Mouse (Mus musculus) fat pad, adult 2 months (tissue): Measurements from ENCODE around the gene Snn.
"Not testable (repeated sequence)": the region's sequence is repeated elsewhere in the genome, so short reads cannot be mapped to it uniquely, and the experiment has no call there.

ENCODE experiments used
- DNase-seq: peaks from one replicate; pipeline ENCODE4 v3.0.0-alpha.2; 2011; ENCODE audit warnings: low read depth, low spot score; ENCODE audit errors: extremely low read depth

The Snn gene

GRCm38 (mm10) chr16:11060645-11061044 is at the start of gene Snn:
Snn (plus strand) TSS chr16:11060945.
- DNase-seq: no peak

DNA sequence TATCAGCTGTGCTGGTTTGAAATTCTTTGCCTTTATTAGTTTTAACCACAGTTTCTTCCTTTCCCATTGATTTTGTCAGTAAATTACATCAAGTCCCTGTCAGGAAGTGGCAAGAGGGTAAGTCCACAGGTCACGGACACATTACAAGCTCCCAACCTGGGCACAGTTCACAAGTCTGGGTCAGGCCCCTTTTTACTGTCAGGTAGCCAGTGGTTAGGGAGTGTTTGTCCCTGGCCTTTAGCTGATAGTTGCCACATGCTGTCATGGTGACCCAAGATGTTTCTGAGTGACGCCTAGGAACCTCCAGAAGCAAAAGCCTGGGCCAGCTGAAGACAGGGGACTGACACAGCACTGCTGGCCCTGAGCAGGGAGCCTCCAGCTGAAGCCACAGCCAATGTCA is 49.5 kb upstream of the Snn start:
- no peak for DNase-seq

GRCm38 (mm10) chr16:11011939-11012338 is 48.8 kb upstream of the Snn start:
- DNase-seq: no peak

- DNase-seq: no peak
Measured at GRCm38 (mm10) chr16:11012571-11013463, 47.9 kb upstream of the Snn start.

GRCm38 (mm10) chr16:11013464-11014147 is 47.1 kb upstream of the Snn start:
- DNase-seq: not testable (repeated sequence)

- no peak for DNase-seq
Measured at GRCm38 (mm10) chr16:11014407-11014806, 46.3 kb upstream of the Snn start.

DNA sequence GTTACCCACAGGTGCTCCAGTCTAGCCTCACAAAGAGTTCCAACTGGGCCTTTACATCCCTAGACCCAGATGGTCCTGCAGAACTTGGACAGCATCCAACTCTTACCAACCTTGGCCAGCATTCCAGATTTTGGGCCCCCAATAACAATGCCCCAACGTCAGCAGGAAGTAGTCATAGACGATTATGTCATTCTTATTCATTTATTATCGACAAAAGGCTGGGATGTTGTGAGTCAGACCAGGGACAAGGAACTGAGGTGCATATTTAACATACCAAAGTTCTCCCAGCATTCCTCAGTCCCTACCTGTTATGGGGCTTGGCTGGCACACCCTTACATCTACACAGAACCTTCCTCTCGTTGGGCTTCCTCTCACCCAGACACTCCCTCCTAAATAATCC is 44.4 kb upstream of the Snn start:
- no peak for DNase-seq

DNA sequence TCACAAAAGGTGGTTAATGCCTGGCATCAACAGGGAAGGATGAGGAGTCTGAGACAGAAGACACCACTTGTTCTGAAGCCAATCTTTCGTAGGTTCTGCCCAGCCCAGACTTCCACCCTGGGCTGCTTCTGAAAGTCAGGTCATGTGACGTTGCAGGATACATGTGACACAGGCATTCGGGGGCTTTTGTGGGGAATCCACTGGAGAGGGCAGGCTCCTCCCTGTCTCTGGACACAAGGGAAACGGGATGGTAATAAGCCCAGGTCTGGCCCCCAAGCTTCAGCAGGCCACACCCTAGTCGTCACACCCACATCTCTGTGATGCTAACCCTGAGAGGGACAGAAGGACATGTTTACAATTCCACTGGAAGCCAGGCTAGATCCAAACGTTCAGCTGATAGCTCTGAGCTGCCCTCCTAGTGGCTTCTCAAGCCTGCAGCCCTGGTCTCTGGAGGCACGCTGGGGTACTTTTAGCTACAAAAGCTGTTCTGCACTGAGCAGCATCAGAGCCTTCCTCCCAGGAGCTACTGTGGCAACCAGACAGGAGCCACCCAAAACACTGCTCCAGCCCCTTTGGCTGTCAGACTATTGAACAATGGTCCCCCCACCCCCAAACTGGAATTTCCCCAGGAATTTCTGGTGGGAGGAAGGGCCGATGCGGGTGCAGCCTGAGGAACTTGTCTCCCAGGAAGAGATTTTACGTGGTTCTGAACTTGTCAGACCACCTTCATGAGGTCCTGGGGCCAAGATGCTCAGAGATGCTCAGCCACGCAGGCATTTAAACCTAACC is 42.7 kb upstream of the Snn start:
- DNase-seq: no peak

GRCm38 (mm10) chr16:11021403-11022112 is 39.2 kb upstream of the Snn start:
- no peak for DNase-seq

DNA sequence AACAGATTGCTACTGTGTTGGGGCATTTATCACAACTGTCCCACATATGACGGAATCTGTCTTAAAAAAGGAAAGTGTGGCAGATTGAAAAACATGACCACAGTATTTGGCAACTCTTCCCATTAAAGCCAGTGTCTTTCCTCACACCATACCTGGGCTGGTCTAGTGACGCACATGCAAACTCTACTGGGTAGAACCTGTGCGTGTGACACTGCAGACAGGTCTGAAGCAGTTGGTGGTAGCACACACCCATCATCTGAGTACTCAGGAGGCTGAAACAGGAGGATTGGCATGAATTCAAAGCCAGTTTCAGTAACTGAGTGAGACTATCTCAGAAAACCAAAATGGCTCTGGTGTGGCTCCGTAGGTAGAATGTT is 38.6 kb upstream of the Snn start:
- no peak for DNase-seq

DNA sequence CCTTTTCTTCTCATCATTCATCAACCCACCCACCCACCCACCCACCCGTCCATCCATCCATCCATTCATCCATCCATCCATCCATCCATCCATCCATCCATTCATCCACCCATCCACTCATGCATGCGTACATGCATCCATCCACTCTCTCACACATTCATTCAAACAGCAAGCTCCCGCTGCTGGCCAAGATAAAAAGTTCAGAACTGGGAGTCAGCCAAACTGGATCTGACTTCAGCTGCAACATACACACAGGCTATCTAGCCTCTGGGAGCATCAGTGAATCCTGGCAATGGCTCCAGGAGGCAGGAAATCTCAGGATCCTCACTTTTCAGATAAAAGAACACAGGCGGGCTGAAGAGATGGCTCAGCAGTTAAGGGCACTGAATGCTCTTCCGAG is 37.1 kb upstream of the Snn start:
- DNase-seq: no peak

DNA sequence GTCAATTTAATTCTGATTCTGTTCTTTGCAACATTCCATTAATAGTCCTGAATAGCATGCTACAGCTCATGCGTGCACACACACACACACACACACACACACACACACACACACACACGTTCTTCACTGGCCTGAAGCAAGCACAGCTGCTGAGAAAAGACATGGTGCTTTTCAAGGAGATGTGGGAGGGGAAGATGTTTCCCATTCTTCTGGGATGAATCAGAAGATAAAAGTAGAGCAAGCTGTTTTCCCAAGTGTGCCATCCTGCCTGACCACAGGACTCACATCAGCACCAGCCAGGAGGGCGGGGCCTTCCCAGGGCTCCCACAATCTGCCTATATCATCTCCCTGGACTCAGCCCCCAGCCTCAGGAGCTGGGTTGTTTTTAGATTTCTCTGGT is 35.9 kb upstream of the Snn start:
- no peak for DNase-seq

DNA sequence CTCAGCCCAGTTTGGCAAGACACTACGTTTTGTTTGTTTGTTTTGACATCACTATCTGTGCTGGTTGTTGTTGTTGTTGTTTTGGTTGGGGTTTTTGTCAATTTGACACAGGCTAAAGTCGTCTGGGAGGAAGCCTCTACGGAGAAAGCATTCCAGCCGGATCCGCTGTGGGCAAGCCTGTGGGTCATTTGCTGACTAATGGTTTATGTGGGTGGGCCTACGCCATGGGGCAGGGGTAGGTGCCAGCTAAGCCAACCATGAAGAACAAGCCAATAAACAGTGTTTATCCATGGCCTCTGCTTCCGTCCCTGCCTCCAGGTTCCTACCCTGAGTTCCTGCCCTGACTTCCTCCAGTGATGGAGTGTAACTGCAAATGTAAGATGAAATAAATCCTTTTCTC is 32.5 kb upstream of the Snn start:
- no peak for DNase-seq

DNA sequence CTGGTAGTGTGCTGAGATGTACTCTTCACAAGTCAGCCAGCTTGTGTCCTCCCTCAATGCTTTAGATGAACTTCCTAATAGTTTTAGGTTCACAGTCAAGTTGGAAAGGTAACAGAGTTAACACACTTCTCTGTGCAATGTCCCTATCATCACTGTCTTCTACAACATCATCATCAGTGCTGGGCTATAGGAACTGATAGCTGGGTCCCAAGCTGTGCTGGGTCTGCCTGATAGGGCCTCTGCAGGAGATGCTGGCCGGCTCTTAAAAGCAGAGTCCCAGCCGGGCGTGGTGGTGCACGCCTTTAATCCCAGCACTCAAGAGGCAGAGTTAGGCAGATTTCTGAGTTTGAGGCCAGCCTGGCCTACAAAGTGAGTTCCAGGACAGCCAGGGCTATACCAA is 29.9 kb upstream of the Snn start:
- DNase-seq: no peak

DNA sequence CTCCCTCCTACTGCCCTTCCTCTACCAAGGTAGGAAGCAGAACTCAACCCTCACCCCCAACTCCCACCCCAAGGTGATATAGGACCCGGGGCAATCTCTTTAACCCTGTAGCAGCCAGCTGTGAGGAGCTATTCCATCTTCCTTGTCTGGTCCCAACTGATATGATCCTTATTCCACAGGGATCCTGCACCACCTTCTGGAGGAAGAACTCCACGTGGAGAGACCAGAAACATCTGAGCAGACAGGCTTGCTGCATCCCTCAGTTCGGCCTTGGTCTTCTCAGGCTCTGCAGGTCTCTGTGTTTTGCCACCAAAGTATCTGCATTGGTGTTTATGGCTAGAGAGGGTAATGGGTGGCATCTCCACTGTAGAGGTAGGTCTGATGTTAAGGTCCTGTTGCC is 29.4 kb upstream of the Snn start:
- DNase-seq: no peak

- DNase-seq: no peak
Measured at GRCm38 (mm10) chr16:11034193-11034803, 26.4 kb upstream of the Snn start.

DNA sequence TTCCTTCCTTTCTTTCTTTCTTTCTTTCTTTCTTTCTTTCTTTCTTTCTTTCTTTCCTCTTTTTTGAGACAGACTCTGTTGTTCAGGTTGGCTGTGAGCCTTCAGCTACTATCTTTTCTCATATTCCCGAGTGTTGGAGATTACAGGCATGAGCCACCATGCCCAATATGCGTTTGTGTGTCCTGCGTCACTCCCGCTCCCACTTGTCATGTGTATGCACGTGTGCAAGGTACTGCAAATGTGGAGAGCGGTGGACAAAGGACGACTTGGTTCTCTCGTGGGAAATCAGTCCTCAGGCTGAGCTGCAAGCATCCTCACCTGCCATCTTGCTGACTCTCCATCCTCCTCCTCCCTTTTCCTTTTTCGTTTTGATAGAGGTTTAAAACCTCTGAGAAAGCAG is 25.5 kb upstream of the Snn start:
- DNase-seq: no peak

DNA sequence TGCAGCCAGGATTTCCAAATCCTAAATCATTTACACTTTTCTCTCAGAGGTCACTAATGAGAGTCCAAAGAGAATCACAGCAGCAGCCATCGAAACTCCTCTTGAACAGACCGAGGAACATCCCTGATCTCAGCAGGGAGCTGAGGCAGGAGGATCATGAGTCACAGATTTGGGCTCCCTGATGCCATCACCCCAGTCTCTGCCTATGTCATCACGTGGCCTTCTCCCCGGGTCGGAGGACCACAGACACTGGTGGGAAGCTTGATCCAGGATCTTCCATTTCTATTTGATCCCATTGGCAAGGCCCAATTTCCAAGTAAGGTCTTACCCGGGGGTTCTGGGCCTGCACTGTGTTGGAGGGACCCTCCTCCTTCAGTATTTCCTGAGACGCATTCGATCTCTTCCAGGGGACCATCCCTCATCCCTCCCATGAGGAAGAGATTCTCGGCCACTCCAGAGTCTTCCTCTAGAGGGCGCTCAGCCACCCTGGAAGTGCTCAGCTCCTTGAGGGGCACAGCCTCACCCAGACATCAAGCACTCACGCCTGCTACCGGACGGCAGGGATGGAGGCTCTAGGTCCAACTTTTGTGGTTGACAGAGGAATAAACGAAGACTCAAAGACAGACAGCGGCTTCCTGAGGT is 24.8 kb upstream of the Snn start:
- no peak for DNase-seq

- no peak for DNase-seq
Measured at GRCm38 (mm10) chr16:11040603-11041002, 20.1 kb upstream of the Snn start.

- no peak for DNase-seq
Measured at GRCm38 (mm10) chr16:11043239-11043638, 17.5 kb upstream of the Snn start.
